Mouse (Mus musculus) gastrocnemius, postnatal 25 days (tissue): ENCODE measurements around the gene Socs3. TPM values are rescaled to one million over a fixed set of nuclear protein-coding genes. Genes with fewer than 3 reads are reported as not detected.
A peak's percentile ranks its signal among the peaks of the same experiment; 100 is the strongest.

ENCODE experiments used
- DNase-seq: peaks from one replicate; pipeline ENCODE4 v3.0.0; 2022
- microRNA-seq, 2 experiments: library from miRNA; unstranded; fragments of <30 nt; microRNA quantifications; one replicate each; pipeline ENCODE4 v1.2.0; 2021; ENCODE audit warnings: borderline replicate concordance in 2 of 2
- total RNA-seq, 2 experiments: library from RNA; stranded (reverse); gene quantifications; 1 replicate in 1 of 2; 2 replicates in 1 of 2; pipeline ENCODE4 v1.2.3; 2021

The Socs3 gene
- total RNA-seq, 2 experiments from 2014 or later: 4.4 to 6.1 TPM

- DNase-seq: no peak
Observed at GRCm38 (mm10) chr11:117924466-117924865, 45.4 kb downstream of the Socs3 start.

- peak; percentile 80 for DNase-seq
Observed at GRCm38 (mm10) chr11:117923279-117923678, 46.6 kb downstream of the Socs3 start.

GRCm38 (mm10) chr11:117919211-117919610, 50.6 kb downstream of the Socs3 start:
- no peak for DNase-seq

- DNase-seq: no peak
Observed at GRCm38 (mm10) chr11:117918541-117918940, 51.3 kb downstream of the Socs3 start.

Small RNA genes within 50 kb of the gene (microRNA-seq; reads per million reads assigned to microRNA genes)
- gene Mir6933: 0 to 0.26 reads per million in 2 experiments

Other genes starting within 250 kb of the Socs3 start
- gene Tmc8, start 188.0 kb downstream of the Socs3 start, total RNA-seq: 1 to 10 TPM in 1 of 2 experiments, under 1 TPM in 1; 0.56 to 1.6 TPM
- 1 to 10 TPM; 6.8 to 7.8 TPM for gene Tmc6, start 187.8 kb downstream of the Socs3 start, total RNA-seq
- not detected for gene 6030468B19Rik, start 172.4 kb downstream of the Socs3 start, total RNA-seq
- 1 to 10 TPM; 1.0 to 1.1 TPM for gene Gm20708, start 160.4 kb downstream of the Socs3 start, total RNA-seq
- gene Syngr2, start 160.4 kb downstream of the Socs3 start, total RNA-seq: 100 to 1,000 TPM; 143 to 146 TPM
- 1 to 10 TPM; 1.9 to 3.1 TPM for gene Afmid, start 144.1 kb downstream of the Socs3 start, total RNA-seq
- 1 to 10 TPM; 2.8 to 4.3 TPM for gene Tk1, start 144.0 kb downstream of the Socs3 start, total RNA-seq
- gene Birc5, start 120.8 kb downstream of the Socs3 start, total RNA-seq: under 1 TPM in 1 of 2 experiments, not detected in 1; 0.86 TPM
- gene Tmem235, start 109.3 kb downstream of the Socs3 start, total RNA-seq: not detected
- gene Tha1, start 96.6 kb downstream of the Socs3 start, total RNA-seq: 1 to 10 TPM; 4.7 to 6.1 TPM
- gene Pgs1, start 16.2 kb upstream of the Socs3 start, total RNA-seq: 10 to 100 TPM; 18.4 to 18.6 TPM
- under 1 TPM; 0.03 to 0.11 TPM for gene Dnah17, start 160.6 kb upstream of the Socs3 start, total RNA-seq